Mouse (Mus musculus): ENCODE measurements at regions not wholly inside any gene's neighbourhood (a gene's known extent, or its start where the extent isn't known, plus 50 kb on each side); places are given as distances from the start of the nearest gene placed in this dataset.

GRCm38 (mm10) chr12:45933388-45933787 is 858.9 kb upstream of the Stxbp6 start:
- no peak for DNase-seq (ENCODE audit: extremely low spot score in 1 of 2, low spot score in 2 of 2)
- intact Hi-C loops (cut with DNase I), result loop anchor here (10.0 kb wide), 3 partner anchors 391 to 881 kb away; partner anchors contain the start of gene Nova1

DNA sequence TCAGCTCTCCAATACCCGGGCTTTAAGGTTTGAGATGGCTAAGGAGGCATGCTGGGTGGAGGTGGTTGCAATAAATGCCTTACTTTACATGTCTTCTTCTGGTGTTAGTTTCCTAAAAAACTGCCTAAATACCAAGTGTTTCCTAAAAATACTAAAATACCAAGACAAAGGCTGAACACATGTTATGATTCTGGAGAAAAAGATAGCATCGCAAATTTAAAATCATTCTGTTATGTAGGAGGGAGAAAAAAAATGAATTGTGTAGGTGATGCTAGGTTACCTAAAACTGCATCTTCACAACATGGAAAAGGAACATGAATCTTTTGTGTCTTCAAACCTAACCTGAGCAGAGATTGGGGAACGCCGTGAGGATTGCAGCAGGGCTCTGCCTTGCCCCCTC is 857.7 kb upstream of the Stxbp6 start:
- DNase-seq (ENCODE audit: extremely low spot score in 1 of 2, low spot score in 2 of 2), result no peak
- intact Hi-C loops (cut with DNase I), result loop anchor here (10.0 kb wide), 3 partner anchors 393 to 883 kb away; partner anchors contain the start of gene Nova1

DNA sequence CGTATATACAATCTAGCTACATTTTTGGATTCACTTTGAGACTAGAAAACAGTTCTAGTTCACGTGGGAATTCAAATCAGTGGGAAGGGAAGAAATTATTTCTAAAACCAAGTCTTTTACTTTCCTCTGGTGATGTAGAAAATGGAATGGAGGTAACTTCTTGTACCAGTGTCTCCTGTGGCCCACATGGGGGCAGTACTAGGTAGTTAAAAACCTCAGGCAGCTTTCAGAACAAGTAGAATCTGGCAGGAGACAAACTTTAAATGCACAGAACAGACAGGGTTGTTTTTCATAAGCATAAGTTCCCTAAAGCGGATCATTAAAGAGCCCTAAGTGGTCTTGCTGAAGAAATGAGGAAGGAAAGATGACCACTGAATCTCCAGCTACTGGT is 855.2 kb upstream of the Stxbp6 start:
- intact Hi-C loops (cut with DNase I), result loop anchor here (10.0 kb wide), 4 partner anchors 395 to 885 kb away; partner anchors contain the start of gene Nova1
- DNase-seq (ENCODE audit: extremely low spot score in 1 of 2, low spot score in 2 of 2), result peak; percentile 20 to 60

DNA sequence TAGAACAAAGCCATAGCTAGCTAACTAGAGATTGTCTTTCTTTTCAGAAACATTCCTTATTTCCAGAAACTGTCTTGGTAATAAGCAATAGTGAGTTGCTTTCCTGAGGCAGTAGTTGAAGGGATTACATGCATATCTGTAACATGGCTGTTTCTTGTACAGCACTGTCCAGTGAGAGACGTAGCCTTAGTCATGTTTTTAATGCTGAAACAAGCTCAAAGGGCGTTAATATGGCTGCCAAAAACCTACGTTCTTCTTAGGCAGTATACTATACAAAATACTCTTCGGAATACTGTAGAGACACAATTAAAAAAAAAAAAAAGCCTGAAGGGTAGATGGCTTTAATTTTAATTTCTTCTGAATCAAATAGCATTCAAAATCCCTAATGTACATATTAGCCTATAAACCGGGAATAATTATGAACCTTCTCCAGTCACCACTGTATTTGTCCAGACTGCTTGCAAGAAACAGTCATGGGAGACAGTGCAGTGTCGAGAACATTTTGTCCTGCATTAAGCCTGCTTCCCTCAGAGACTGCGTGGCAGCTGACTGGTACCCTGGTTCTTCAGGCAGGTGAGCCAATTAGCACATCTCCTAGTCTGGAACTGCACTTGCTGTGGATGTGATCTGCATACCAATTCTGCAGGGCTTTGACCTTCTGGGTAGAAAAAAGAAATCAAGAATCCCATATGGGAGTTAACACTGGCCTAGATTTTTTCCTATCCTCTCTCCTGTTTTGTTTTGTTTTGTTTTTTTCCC is 854.7 kb upstream of the Stxbp6 start:
- peak; percentile 4 to 15 for DNase-seq (ENCODE audit: extremely low spot score in 1 of 2, low spot score in 2 of 2)
- intact Hi-C loops (cut with DNase I), result loop anchor here (10.0 kb wide), 1 partner anchor 464 kb away; no protein-coding TSS in a partner anchor

Measured in left cerebral cortex, postnatal 10 days (tissue).